Mouse (Mus musculus): ENCODE measurements around the gene Artn. TPM values are rescaled to one million over a fixed set of nuclear protein-coding genes. Genes with fewer than 3 reads are reported as not detected.

Gene Artn
- polyA plus RNA-seq, 1 experiment from 2014 or later = 16.8 TPM

DNA sequence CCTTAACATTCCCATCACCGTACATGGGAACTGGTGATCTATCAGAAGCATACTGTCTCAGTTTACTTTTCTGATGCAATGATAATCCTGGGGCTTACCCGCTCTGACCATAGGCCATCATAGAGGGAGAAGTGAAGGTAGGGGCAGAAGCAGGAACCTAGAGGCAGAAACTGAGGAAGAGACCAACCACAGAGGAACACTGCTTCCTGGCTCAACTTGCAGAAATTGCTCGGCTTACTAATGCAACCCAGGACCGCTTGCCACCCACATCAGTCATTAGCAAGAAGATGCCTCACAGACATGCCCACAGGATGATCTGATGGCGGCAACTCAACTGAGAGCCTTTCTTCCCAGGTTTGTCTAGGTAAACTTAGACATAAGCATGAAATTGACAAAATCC lies 10.8 kb downstream of the Artn start:
- ATAC-seq (ENCODE audit: insufficient number of reproducible peaks, insufficient read depth, low FRiP score, low TSS enrichment, low read depth) = no peak
- Histone ChIP-seq H3K4me1 (replicated peaks) (peaks cover 15% of the 10 kb centered on the region), H3K27ac (no peak overlapping the region), H3K36me3 (no peaks in the 10 kb centered on the region), H3K27me3 (peaks cover 5% of the 10 kb centered on the region), H3K9ac (replicated peaks) (no peak overlapping the region), H3K4me3 (replicated peaks) (no peak overlapping the region), H3K4me2 (no peak overlapping the region), H3K9me3 (no peaks in the 10 kb centered on the region)
- 86% methylated on average over 5 of the region's 5 CpGs for WGBS

DNA sequence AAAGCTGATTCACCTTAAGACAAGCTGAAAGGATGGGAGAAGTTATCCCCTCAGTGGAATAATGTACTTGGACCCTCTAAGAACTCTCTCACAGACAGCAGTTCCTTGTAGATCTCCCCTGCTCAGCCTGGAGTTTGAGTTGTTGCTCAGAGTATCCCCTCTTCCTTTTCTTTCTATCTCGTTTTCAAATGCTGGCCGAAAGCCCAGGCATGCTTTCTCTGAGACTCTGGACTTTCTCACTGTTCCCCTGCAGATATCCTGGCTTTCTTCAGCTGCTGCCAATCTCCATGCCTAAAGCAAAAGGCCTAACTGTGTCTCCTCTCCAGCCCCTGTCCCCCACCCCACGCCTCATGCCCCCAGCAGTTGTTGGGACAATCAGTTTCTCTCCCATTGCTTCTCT lies 11.3 kb downstream of the Artn start:
- Histone ChIP-seq H3K9ac (replicated peaks) (no peak overlapping the region), H3K27me3 (peaks cover 5% of the 10 kb centered on the region), H3K27ac (no peak overlapping the region), H3K4me2 (no peak overlapping the region), H3K4me3 (replicated peaks) (no peak overlapping the region), H3K9me3 (no peaks in the 10 kb centered on the region), H3K36me3 (no peaks in the 10 kb centered on the region), H3K4me1 (replicated peaks) (peaks cover 20% of the 10 kb centered on the region)
- no peak for ATAC-seq (ENCODE audit: insufficient number of reproducible peaks, insufficient read depth, low FRiP score, low TSS enrichment, low read depth)
- 77% methylated on average over 3 of the region's 3 CpGs for WGBS

DNA sequence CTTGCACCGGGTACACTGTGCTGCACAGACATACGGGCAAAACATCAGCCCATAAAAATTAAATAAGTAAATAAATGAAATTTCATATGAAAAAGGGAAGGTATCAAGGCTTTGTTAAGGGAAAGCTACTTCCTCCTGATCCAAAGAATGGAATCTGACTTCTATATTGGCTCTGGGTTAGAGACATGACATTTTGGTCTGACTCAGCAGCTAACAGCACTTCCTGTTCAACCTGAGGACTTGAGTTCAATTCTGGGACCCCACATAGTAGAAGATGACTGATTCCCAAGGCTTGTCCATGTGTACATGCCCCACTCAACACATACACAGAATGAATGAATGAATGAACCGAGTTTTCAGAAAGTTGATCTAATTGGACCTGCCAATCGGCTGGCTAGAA lies 11.7 kb downstream of the Artn start:
- Histone ChIP-seq H3K27ac (no peak overlapping the region), H3K4me1 (replicated peaks) (peaks cover 24% of the 10 kb centered on the region), H3K4me2 (no peak overlapping the region), H3K9me3 (no peaks in the 10 kb centered on the region), H3K27me3 (peaks cover 5% of the 10 kb centered on the region), H3K9ac (replicated peaks) (no peak overlapping the region), H3K4me3 (replicated peaks) (no peak overlapping the region), H3K36me3 (no peaks in the 10 kb centered on the region)
- ATAC-seq (ENCODE audit: insufficient number of reproducible peaks, insufficient read depth, low FRiP score, low TSS enrichment, low read depth) = no peak
- WGBS = 89% methylated on average over 4 of the region's 4 CpGs

DNA sequence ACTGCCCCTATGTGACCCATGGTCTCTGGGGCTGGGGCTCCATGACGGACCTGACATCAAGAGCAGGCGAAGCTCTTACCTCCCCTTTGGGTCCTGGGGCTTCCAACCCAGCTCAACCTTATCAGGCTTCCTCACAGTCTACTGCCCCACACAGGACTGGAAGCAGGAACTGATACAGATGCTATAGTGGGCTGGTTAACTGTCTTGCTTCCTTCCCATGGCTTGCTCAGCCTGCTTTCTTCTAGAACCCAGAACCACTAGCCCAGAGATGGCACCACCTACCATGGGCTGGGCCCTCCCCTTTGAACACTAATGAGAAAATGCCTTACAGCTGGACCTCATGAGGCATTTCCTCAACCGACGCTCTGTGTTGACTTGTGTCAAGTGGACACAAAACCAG lies 12.2 kb downstream of the Artn start:
- no peak overlapping the region for H3K27ac ChIP-seq
- 82% methylated on average over 4 of the region's 4 CpGs for WGBS
- no peak for ATAC-seq (ENCODE audit: insufficient number of reproducible peaks, insufficient read depth, low FRiP score, low TSS enrichment, low read depth)
- H3K27me3 ChIP-seq = peaks cover 5% of the 10 kb centered on the region
- no peaks in the 10 kb centered on the region for H3K9me3 ChIP-seq
- H3K4me2 ChIP-seq = no peak overlapping the region
- no peak overlapping the region for H3K9ac ChIP-seq (replicated peaks)
- H3K4me1 ChIP-seq (replicated peaks) = peaks cover 29% of the 10 kb centered on the region
- no peak overlapping the region for H3K4me3 ChIP-seq (replicated peaks)
- peaks cover 2% of the 10 kb centered on the region for H3K36me3 ChIP-seq

DNA sequence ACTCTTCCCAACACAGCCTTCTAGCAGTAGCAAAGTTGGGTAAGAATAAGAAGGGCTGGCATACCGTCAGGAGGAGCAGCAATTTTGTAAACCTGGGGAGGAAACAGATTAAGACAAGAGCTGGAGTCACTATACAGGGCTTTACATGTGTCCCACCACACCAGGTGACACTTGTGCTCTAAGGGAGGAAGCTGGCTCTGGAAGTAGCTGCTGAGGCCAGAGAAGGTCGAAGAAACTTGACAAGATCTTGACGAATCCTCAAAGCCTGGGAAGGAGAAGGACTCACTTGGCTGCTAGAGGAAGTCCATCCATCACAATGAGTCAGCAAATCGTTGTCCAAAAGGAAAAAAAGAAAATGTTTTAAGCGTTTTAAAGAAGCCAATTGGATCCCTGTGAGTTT lies 13.2 kb downstream of the Artn start:
- peak overlapping the region; percentile 74; the same call in 1 of the 2 replicates for H3K4me3 ChIP-seq (replicated peaks)
- WGBS = 80% methylated on average over 5 of the region's 5 CpGs
- no peaks in the 10 kb centered on the region for H3K27me3 ChIP-seq
- ATAC-seq (ENCODE audit: insufficient number of reproducible peaks, insufficient read depth, low FRiP score, low TSS enrichment, low read depth) = no peak
- H3K9me3 ChIP-seq = no peaks in the 10 kb centered on the region
- peaks cover 12% of the 10 kb centered on the region for H3K36me3 ChIP-seq
- no peak overlapping the region for H3K9ac ChIP-seq (replicated peaks)
- peak overlapping the region; percentile 100; the same call in 1 of the 2 replicates for H3K4me2 ChIP-seq
- H3K4me1 ChIP-seq (replicated peaks) = peaks cover 30% of the 10 kb centered on the region
- H3K27ac ChIP-seq = no peak overlapping the region

DNA sequence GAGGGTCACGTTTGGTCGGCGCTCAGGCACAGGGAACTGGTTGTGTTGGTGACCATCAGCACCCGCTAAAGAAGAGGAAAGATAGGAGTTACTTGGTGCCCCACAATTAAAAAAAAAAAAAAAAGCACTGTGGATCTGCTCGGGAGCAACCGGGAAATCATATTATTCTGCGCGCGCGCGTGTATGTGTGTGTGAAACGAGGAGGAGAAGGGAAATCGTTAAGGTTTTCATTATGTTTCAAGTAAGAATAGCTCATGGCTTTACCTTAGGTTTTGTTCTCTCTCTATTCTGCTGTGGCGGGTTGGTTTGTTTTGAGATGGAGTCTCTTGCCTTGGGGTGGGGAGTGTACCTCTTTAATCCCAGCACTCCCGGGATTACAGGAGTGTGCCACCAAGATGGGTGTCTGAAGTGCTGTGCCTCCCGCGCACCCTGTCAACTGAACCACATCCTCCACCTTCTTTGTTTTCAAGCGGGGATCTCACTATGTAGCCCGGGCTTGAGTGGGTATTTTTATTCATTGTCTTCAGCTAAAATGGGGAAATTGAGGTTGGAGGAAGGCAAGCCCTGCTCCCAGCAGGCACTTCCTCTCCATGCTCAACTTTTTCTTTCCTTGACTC lies 14.0 kb downstream of the Artn start:
- H3K27me3 ChIP-seq = no peaks in the 10 kb centered on the region
- 4% methylated on average over 19 of the region's 19 CpGs for WGBS
- H3K4me2 ChIP-seq = peak overlapping the region; percentile 100
- no peaks in the 10 kb centered on the region for H3K9me3 ChIP-seq
- H3K4me1 ChIP-seq (replicated peaks) = peaks cover 30% of the 10 kb centered on the region
- H3K4me3 ChIP-seq (replicated peaks) = peak overlapping the region; percentile 74
- no peak for ATAC-seq (ENCODE audit: insufficient number of reproducible peaks, insufficient read depth, low FRiP score, low TSS enrichment, low read depth)
- H3K9ac ChIP-seq (replicated peaks) = peak overlapping the region; percentile 80
- peaks cover 20% of the 10 kb centered on the region for H3K36me3 ChIP-seq
- 0 out of 2 replicates have a peak overlapping the region, but pooled peaks have one; percentile 17 for H3K27ac ChIP-seq

DNA sequence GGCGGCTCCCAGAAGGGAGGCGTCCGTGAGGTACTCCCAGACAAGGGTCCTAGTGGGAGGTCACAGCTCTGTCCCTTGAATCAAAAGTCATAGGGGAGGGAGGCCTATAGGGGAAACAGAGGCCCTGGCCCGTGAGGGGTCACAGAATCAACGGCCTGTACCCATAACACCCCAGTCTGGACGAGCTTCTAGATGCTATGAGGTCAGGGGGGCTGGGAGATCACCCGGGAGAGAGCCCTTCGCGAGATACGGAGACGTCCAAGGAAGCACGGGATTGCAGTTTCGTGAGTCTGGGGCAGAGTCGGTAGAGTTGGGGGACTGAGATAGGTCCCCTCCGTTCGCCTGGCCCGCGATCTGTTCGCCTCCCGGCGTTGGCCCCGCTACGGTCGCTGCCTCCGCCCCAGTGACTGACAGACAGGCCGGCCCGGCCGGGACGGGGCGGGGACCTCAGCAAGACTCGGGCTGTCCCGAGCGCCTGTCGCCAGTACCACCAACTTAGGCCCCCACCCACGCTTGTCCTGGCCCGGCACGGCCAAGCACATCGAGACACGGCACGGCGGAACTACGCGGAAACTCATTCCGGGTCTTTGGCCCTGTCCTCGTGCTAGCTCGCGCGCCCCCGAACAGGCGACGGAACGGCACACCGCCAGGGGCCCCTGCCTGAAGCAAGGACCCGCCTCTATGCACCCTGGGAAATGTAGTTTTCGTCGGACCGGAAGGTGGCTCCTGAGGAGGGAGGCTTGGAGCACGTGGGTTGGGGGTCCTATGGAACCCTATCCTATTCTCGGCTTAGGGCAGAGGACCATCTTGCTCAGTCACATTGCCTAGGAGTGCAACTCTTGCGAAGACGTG lies 14.7 kb downstream of the Artn start, which contains the start of gene Ipo13:
TSS of gene Ipo13 (minus strand) at position 409 of the 852 bp plus-strand sequence.
- Histone ChIP-seq H3K36me3 (peaks cover 26% of the 10 kb centered on the region), H3K27me3 (no peaks in the 10 kb centered on the region), H3K4me1 (replicated peaks) (peaks cover 30% of the 10 kb centered on the region), H3K4me2 (peak within 1 kb of the TSS; percentile 100), H3K9me3 (no peaks in the 10 kb centered on the region), H3K27ac (peak within 1 kb of the TSS; percentile 85), H3K4me3 (replicated peaks) (peak within 1 kb of the TSS; percentile 74), H3K9ac (replicated peaks) (peak within 1 kb of the TSS; percentile 80)
- peak; percentile 96 for ATAC-seq (ENCODE audit: insufficient number of reproducible peaks, insufficient read depth, low FRiP score, low TSS enrichment, low read depth)
- under 1% methylated on average over 61 of the region's 61 CpGs for WGBS

DNA sequence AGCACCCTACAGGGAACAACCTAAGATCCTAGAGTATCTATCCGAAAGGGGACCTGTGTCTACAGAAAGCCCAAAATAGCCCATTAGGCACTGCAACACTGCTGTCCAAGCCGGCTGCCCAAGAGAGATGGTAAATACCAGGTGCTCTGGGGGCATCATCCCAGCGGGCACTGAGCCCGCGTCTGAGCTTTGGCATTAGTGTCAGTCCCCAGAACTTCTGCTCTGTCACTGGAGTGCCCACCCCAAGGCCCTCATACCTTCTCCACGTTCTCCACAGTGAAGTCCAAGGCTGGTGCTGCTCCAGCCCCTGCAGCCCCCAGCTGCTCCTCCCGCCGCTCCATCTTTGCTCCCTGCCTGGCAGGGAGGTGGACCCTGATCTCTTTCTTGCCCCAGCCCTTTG lies 15.5 kb downstream of the Artn start:
- no peak for ATAC-seq (ENCODE audit: insufficient number of reproducible peaks, insufficient read depth, low FRiP score, low TSS enrichment, low read depth)
- WGBS = 19% methylated on average over 8 of the region's 8 CpGs
- Histone ChIP-seq H3K4me3 (replicated peaks) (peak overlapping the region; percentile 74), H3K36me3 (peaks cover 31% of the 10 kb centered on the region), H3K27me3 (no peaks in the 10 kb centered on the region), H3K9ac (replicated peaks) (peak overlapping the region; percentile 80), H3K9me3 (no peaks in the 10 kb centered on the region), H3K4me1 (replicated peaks) (peaks cover 31% of the 10 kb centered on the region), H3K27ac (no peak overlapping the region), H3K4me2 (peak overlapping the region; percentile 100)

DNA sequence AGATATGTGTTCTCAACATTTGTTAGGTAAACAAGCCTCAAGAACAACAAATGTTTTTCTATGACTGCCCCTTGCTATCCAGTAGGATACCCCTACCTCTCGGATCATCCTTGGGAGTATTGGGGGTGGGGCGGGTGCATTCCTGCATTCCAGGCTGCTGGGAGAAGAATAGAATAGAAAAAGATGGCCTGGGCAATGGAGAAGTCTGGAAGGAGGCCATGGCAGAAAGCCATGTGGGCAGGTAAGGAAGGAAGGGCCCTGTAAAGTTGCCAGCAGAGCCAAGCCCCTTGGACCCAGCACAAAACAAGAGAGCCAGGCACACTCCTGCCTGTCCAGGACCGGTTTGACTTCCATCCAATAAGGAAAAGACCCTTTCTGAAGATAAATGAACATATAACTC lies 16.1 kb downstream of the Artn start:
- 66% methylated on average over 3 of the region's 3 CpGs for WGBS
- Histone ChIP-seq H3K4me1 (replicated peaks) (peaks cover 34% of the 10 kb centered on the region), H3K27ac (no peak overlapping the region), H3K4me2 (peak overlapping the region; percentile 100), H3K9me3 (no peaks in the 10 kb centered on the region), H3K9ac (replicated peaks) (peak overlapping the region; percentile 35), H3K27me3 (no peaks in the 10 kb centered on the region), H3K4me3 (replicated peaks) (peak overlapping the region; percentile 74), H3K36me3 (peaks cover 37% of the 10 kb centered on the region)
- ATAC-seq (ENCODE audit: insufficient number of reproducible peaks, insufficient read depth, low FRiP score, low TSS enrichment, low read depth) = no peak

DNA sequence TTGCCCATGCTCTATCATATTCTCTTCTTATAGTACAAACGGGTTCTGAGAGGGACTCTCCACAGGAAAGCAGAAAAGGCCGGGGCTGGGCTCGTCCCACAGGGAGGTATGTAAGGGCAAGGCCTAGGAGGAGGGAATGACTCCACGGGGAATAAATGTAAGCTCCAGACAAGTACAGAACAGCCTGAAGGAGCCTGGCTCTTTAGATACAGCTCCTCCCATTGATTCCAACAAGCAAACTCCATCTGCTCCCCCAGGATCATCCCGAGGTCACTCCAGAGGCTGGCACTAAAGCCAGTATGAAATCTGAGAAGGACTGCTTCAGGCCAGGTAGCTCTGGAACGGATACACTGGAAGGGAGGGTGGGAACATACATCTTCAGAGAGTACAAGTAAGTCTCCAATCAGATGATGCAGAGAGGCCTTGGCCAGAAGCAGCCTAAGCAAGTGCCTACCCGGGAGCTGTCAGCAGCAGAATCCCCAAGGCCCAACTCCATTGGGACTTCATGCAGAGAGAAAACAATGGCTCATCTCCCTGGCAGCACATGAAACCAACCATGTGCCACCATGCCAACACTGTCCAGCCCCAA lies 16.8 kb downstream of the Artn start:
- Histone ChIP-seq H3K27me3 (no peaks in the 10 kb centered on the region), H3K9me3 (no peaks in the 10 kb centered on the region), H3K4me3 (replicated peaks) (no peak overlapping the region), H3K9ac (replicated peaks) (no peak overlapping the region; the same call in 1 of the 2 replicates), H3K27ac (no peak overlapping the region), H3K36me3 (peaks cover 44% of the 10 kb centered on the region), H3K4me1 (replicated peaks) (peaks cover 34% of the 10 kb centered on the region), H3K4me2 (peak overlapping the region; percentile 100)
- no peak for ATAC-seq (ENCODE audit: insufficient number of reproducible peaks, insufficient read depth, low FRiP score, low TSS enrichment, low read depth)
- WGBS = 63% methylated on average over 7 of the region's 7 CpGs

DNA sequence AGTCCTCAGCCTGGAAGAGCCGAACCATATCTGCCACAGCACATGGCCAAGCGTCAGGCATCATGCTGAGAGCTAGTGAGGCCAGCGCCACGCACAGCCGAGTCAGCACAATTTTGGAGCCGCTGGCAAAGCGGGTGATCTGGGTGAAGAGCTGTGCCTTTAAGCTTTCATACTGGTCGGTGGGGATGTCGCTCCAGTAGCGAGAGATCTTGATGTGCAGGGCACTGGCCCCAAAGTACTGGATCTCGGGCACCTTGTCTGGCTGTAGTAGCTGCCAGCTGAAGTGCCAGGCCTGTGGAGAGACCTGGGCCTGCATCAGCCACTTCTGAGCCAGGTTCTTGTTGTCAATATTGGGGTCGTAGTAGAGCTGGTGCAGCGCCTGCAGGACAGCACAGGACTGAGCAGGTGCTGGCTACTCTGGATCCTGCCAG lies 17.4 kb downstream of the Artn start:
- Histone ChIP-seq H3K4me3 (replicated peaks) (no peak overlapping the region), H3K27ac (no peak overlapping the region), H3K9ac (replicated peaks) (no peak overlapping the region), H3K27me3 (no peaks in the 10 kb centered on the region), H3K4me1 (replicated peaks) (peaks cover 34% of the 10 kb centered on the region), H3K36me3 (peaks cover 47% of the 10 kb centered on the region), H3K9me3 (no peaks in the 10 kb centered on the region), H3K4me2 (no peak overlapping the region)
- 93% methylated on average over 13 of the region's 13 CpGs for WGBS
- ATAC-seq (ENCODE audit: insufficient number of reproducible peaks, insufficient read depth, low FRiP score, low TSS enrichment, low read depth) = no peak

Measured in limb, embryonic 12.5 days (tissue).